Comparison of ENCODE assay signal across 22 mouse cellular contexts in the genomic region with DNA sequence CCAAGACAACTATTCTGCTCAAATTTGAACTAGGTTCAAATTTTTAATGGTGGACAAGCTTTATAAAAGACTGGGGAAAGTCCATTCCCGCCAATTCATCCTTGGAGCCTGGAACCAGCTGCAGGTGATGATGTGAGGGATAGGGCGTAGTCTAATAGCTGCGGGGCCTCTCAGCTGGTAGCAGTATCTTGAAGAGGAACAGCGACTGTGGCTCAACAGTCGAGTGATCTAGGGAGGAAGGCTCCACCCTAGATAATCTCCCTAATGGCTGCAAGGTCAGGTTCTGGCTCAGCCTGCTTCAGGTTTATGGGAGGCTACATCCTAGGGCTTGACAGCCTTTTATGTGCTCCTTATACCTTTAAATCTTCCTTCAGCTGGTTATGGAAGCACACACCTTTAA. TPM values are rescaled to one million over a fixed set of nuclear protein-coding genes. Genes with fewer than 3 reads are reported as not detected.
A peak's percentile ranks its signal among the peaks of the same experiment; 100 is the strongest.
DNase-seq lines count a peak whose midpoint lies in the region; ATAC-seq and TF ChIP-seq lines count a peak whose summit lies in the region.
"Had no signal": no experiment of that assay in that cellular context is flagged by ENCODE, and none has a peak within 500 bp of the region (broad histone marks: within the 10 kb centered on the region; RNA-seq: fewer than 3 reads in every experiment).

No protein-coding gene starts in this region.

- no peaks in the 10 kb centered on the region for H3K9me3 ChIP-seq in intestine, embryonic 15.5 days
- no peaks in the 10 kb centered on the region for H3K9me3 ChIP-seq in intestine, postnatal 0 days (ENCODE audit: control insufficient read depth)
- H3K9me3 ChIP-seq in liver, embryonic 15.5 days (replicated peaks) = no peaks in the 10 kb centered on the region
- H3K9me3 ChIP-seq: embryonic facial prominence, embryonic 12.5 days; kidney, embryonic 15.5 days; megakaryocyte, embryonic 14.5 days; neural tube, embryonic 15.5 days had no signal

- no peak overlapping the region for H3K4me3 ChIP-seq in intestine, embryonic 15.5 days (replicated peaks)
- H3K4me3 ChIP-seq in intestine, postnatal 0 days (ENCODE audit: low read depth, low read length) = no peak overlapping the region
- H3K4me3 ChIP-seq in liver, embryonic 15.5 days (replicated peaks) = no peak overlapping the region
- H3K4me3 ChIP-seq: embryonic facial prominence, embryonic 12.5 days; kidney, embryonic 15.5 days; left cerebral cortex, adult 2 months; megakaryocyte, embryonic 14.5 days; neural tube, embryonic 15.5 days had no signal

- no peaks in the 10 kb centered on the region for H3K27me3 ChIP-seq in intestine, embryonic 15.5 days (replicated peaks)
- H3K27me3 ChIP-seq in intestine, postnatal 0 days (replicated peaks; ENCODE audit: control insufficient read depth, insufficient read depth, low read length) = no peaks in the 10 kb centered on the region
- no peaks in the 10 kb centered on the region for H3K27me3 ChIP-seq in liver, embryonic 15.5 days
- H3K27me3 ChIP-seq: embryonic facial prominence, embryonic 12.5 days; kidney, embryonic 15.5 days; megakaryocyte, embryonic 14.5 days; neural tube, embryonic 15.5 days had no signal

- DNase-seq in thymus, postnatal 4 days = no peak
- no peak for DNase-seq in adrenal gland, adult 8-10 months
- DNase-seq: forebrain, postnatal 0 days; heart, postnatal 10 days; kidney, postnatal 4 days; left cerebral cortex, postnatal 4 days; lung, postnatal 14 days; retina, postnatal 1 day; right cerebral cortex, postnatal 4 days; thymus, postnatal 25 days had no signal

- no peak overlapping the region for H3K4me2 ChIP-seq in intestine, embryonic 15.5 days (replicated peaks)
- H3K4me2 ChIP-seq in intestine, postnatal 0 days (replicated peaks; ENCODE audit: low read depth) = no peak overlapping the region
- H3K4me2 ChIP-seq in liver, embryonic 15.5 days = peak overlapping the region; percentile 49
- H3K4me2 ChIP-seq: embryonic facial prominence, embryonic 12.5 days; heart, embryonic 11.5 days; kidney, embryonic 15.5 days; neural tube, embryonic 15.5 days had no signal

- WGBS in intestine, embryonic 15.5 days = 70% methylated on average over 5 of the region's 5 CpGs
- WGBS in intestine, postnatal 0 days = 52% methylated on average over 5 of the region's 5 CpGs
- WGBS in liver, embryonic 15.5 days (ENCODE audit: insufficient replicate concordance) = 16% methylated on average over 5 of the region's 5 CpGs

- peaks cover 39% of the 10 kb centered on the region for H3K36me3 ChIP-seq in intestine, embryonic 15.5 days
- H3K36me3 ChIP-seq in intestine, postnatal 0 days (ENCODE audit: control insufficient read depth, insufficient read depth) = peaks cover 73% of the 10 kb centered on the region
- peaks cover 99% of the 10 kb centered on the region for H3K36me3 ChIP-seq in liver, embryonic 15.5 days (replicated peaks)

- H3K9ac ChIP-seq in intestine, embryonic 15.5 days = no peak overlapping the region
- no peak overlapping the region for H3K9ac ChIP-seq in intestine, postnatal 0 days (ENCODE audit: low read depth, low read length)
- peak overlapping the region; percentile 27; the same call in 1 of the 2 replicates for H3K9ac ChIP-seq in liver, embryonic 15.5 days
- H3K9ac ChIP-seq: embryonic facial prominence, embryonic 12.5 days; forebrain, postnatal 0 days; kidney, embryonic 15.5 days; neural tube, embryonic 15.5 days had no signal

- no peaks in the 10 kb centered on the region for H3K4me1 ChIP-seq in intestine, embryonic 15.5 days (replicated peaks)
- no peaks in the 10 kb centered on the region for H3K4me1 ChIP-seq in intestine, postnatal 0 days (replicated peaks; ENCODE audit: control insufficient read depth, insufficient read depth, low read length)
- H3K4me1 ChIP-seq in liver, embryonic 15.5 days (replicated peaks) = peaks cover 34% of the 10 kb centered on the region
- H3K4me1 ChIP-seq: embryonic facial prominence, embryonic 12.5 days; kidney, embryonic 15.5 days; neural tube, embryonic 15.5 days had no signal

- no peak overlapping the region for H3K27ac ChIP-seq in intestine, embryonic 15.5 days
- H3K27ac ChIP-seq in intestine, postnatal 0 days (ENCODE audit: low read depth, low read length) = no peak overlapping the region
- H3K27ac ChIP-seq in liver, embryonic 15.5 days (replicated peaks) = peak overlapping the region; percentile 77
- H3K27ac ChIP-seq: embryonic facial prominence, embryonic 12.5 days; kidney, embryonic 15.5 days; left cerebral cortex, adult 2 months; neural tube, embryonic 15.5 days had no signal

- no peak for TF ChIP-seq CTCF in intestine, postnatal 0 days (IDR thresholded peaks at IDR 0.05; ENCODE audit: low read depth)

- 0 out of 2 replicates have a peak, but pooled peaks have one; percentile 39 for ATAC-seq in intestine, embryonic 15.5 days
- no peak for ATAC-seq in intestine, postnatal 0 days
- ATAC-seq in erythroid progenitor cell, adult 5-6 weeks (replicated peaks; ENCODE audit: low FRiP score, poor library complexity, severe bottlenecking) = 0 out of 2 replicates have a peak, but pooled peaks have one; percentile 37
- ATAC-seq in liver, embryonic 15.5 days (ENCODE audit: insufficient read depth) = peak; percentile 85
- ATAC-seq in inflammation-experienced regulatory T-cells, adult 6 months = no peak
- ATAC-seq: forebrain, postnatal 0 days; midbrain, embryonic 16.5 days had no signal

RNA-seq across cellular contexts. Expression of gene Gm28043, which starts 14.9 kb away (rescaled TPM):
- polyA plus RNA-seq in intestine, embryonic 15.5 days (2015; fragmentation: Nextera tagmentation; extraction: Ambion mirVana) = 2.4 and 2.7 TPM in 2 replicates
- polyA plus RNA-seq in intestine, postnatal 0 days (2015; fragmentation: Nextera tagmentation; extraction: Ambion mirVana) = 0.81 and 0.82 TPM in 2 replicates
- 4.0 and 10.5 TPM in 2 replicates for total RNA-seq in erythroid progenitor cell, adult 5-6 weeks (2015; ENCODE audit: low replicate concordance)
- 29.7 and 39.3 TPM in 2 replicates for total RNA-seq in erythroid progenitor cell, adult 5-6 weeks (2017; ENCODE audit: low replicate concordance)
- 0.92 and 1.1 TPM in 2 replicates for polyA plus RNA-seq in liver, embryonic 15.5 days (2015; fragmentation: Nextera tagmentation; extraction: Ambion mirVana)
- total RNA-seq in adrenal gland, adult 8-10 months (2022) = 1 to 10 TPM; 3.1 to 8.1 (median 5.0) TPM
- polyA plus RNA-seq in inflammation-experienced regulatory T-cells, adult 6 months (2017; shearing (Covaris generic)) = 1 to 10 TPM; 3.7 to 4.4 (median 4.1) TPM

RNA-seq across cellular contexts. Expression of gene Rnf8, which starts 15.0 kb away (rescaled TPM):
- 62.8 and 64.4 TPM in 2 replicates for polyA plus RNA-seq in intestine, embryonic 15.5 days (2015; fragmentation: Nextera tagmentation; extraction: Ambion mirVana)
- 26.7 and 29.1 TPM in 2 replicates for polyA plus RNA-seq in intestine, postnatal 0 days (2015; fragmentation: Nextera tagmentation; extraction: Ambion mirVana)
- 62.0 and 77.1 TPM in 2 replicates for total RNA-seq in erythroid progenitor cell, adult 5-6 weeks (2015; ENCODE audit: low replicate concordance)
- 71.4 and 80.5 TPM in 2 replicates for total RNA-seq in erythroid progenitor cell, adult 5-6 weeks (2017; ENCODE audit: low replicate concordance)
- 36.7 and 40.1 TPM in 2 replicates for polyA plus RNA-seq in liver, embryonic 15.5 days (2015; fragmentation: Nextera tagmentation; extraction: Ambion mirVana)
- total RNA-seq in adrenal gland, adult 8-10 months (2022) = 10 to 100 TPM; 49.0 to 66.1 (median 57.1) TPM
- 10 to 100 TPM; 24.6 to 27.5 (median 24.9) TPM for polyA plus RNA-seq in inflammation-experienced regulatory T-cells, adult 6 months (2017; shearing (Covaris generic))

RNA-seq across cellular contexts. Expression of gene Cmtr1, which starts 30.8 kb away (rescaled TPM):
- 91.1 and 94.7 TPM in 2 replicates for polyA plus RNA-seq in intestine, embryonic 15.5 days (2015; fragmentation: Nextera tagmentation; extraction: Ambion mirVana)
- polyA plus RNA-seq in intestine, postnatal 0 days (2015; fragmentation: Nextera tagmentation; extraction: Ambion mirVana) = 68.9 and 70.4 TPM in 2 replicates
- total RNA-seq in erythroid progenitor cell, adult 5-6 weeks (2015; ENCODE audit: low replicate concordance) = 72.1 and 86.9 TPM in 2 replicates
- 448 and 477 TPM in 2 replicates for total RNA-seq in erythroid progenitor cell, adult 5-6 weeks (2017; ENCODE audit: low replicate concordance)
- 57.1 and 65.1 TPM in 2 replicates for polyA plus RNA-seq in liver, embryonic 15.5 days (2015; fragmentation: Nextera tagmentation; extraction: Ambion mirVana)
- total RNA-seq in adrenal gland, adult 8-10 months (2022) = 100 to 1,000 TPM; 108 to 175 (median 150) TPM
- 100 to 1,000 TPM in 1 of 3 experiments, 10 to 100 TPM in 2; 83.4 to 107 (median 98.4) TPM for polyA plus RNA-seq in inflammation-experienced regulatory T-cells, adult 6 months (2017; shearing (Covaris generic))

Comparison
In these comparisons a context has a peak if more than half of its experiments do, and no peak if none do; other contexts are left out.
1. ATAC-seq: peak in intestine, embryonic 15.5 days (single experiment), erythroid progenitor cell, adult 5-6 weeks (single experiment) and liver, embryonic 15.5 days (single experiment); none in intestine, postnatal 0 days (single experiment) and inflammation-experienced regulatory T-cells, adult 6 months (single experiment).